Mouse (Mus musculus): Measurements from ENCODE around the gene Rnf111. TPM values are rescaled to one million over a fixed set of nuclear protein-coding genes. Genes with fewer than 3 reads are reported as not detected.

Rnf111 gene
- polyA plus RNA-seq, 1 experiment from 2014 or later = 15.0 TPM

- WGBS (ENCODE audit: insufficient replicate concordance) = 81% methylated on average over 3 of the region's 3 CpGs
- Histone ChIP-seq H3K9ac (no peak overlapping the region), H3K27ac (no peak overlapping the region), H3K4me1 (no peaks in the 10 kb centered on the region), H3K9me3 (replicated peaks) (no peaks in the 10 kb centered on the region), H3K36me3 (no peaks in the 10 kb centered on the region), H3K4me3 (no peak overlapping the region), H3K27me3 (replicated peaks) (no peaks in the 10 kb centered on the region), H3K4me2 (no peak overlapping the region)
- no peak for ATAC-seq
These were observed 20.3 kb upstream of the Rnf111 start for GRCm38 (mm10) chr9:70523813-70524212.

GRCm38 (mm10) chr9:70520651-70521050 lies 17.1 kb upstream of the Rnf111 start:
- Histone ChIP-seq H3K4me3 (no peak overlapping the region), H3K4me2 (no peak overlapping the region), H3K36me3 (no peaks in the 10 kb centered on the region), H3K4me1 (no peaks in the 10 kb centered on the region), H3K27ac (no peak overlapping the region), H3K9ac (no peak overlapping the region), H3K27me3 (replicated peaks) (no peaks in the 10 kb centered on the region), H3K9me3 (replicated peaks) (no peaks in the 10 kb centered on the region)
- ATAC-seq = no peak
- WGBS (ENCODE audit: insufficient replicate concordance) = 73% methylated on average over 3 of the region's 3 CpGs

- no peak for ATAC-seq
- Histone ChIP-seq H3K4me2 (no peak overlapping the region), H3K4me3 (no peak overlapping the region), H3K9ac (no peak overlapping the region), H3K9me3 (replicated peaks) (no peaks in the 10 kb centered on the region), H3K27me3 (replicated peaks) (no peaks in the 10 kb centered on the region; the same call in 1 of the 2 replicates), H3K4me1 (peaks cover 10% of the 10 kb centered on the region; the same call in 1 of the 2 replicates), H3K36me3 (no peaks in the 10 kb centered on the region), H3K27ac (no peak overlapping the region)
- 57% methylated on average over 7 of the region's 7 CpGs for WGBS (ENCODE audit: insufficient replicate concordance)
These were observed 8.2 kb upstream of the Rnf111 start for GRCm38 (mm10) chr9:70511681-70512080.

GRCm38 (mm10) chr9:70510998-70511583 lies 7.6 kb upstream of the Rnf111 start:
- no peak for ATAC-seq

GRCm38 (mm10) chr9:70509906-70510525 lies 6.5 kb upstream of the Rnf111 start:
- Histone ChIP-seq H3K9ac (no peak overlapping the region), H3K9me3 (replicated peaks) (no peaks in the 10 kb centered on the region), H3K4me1 (peaks cover 10% of the 10 kb centered on the region; the same call in 1 of the 2 replicates), H3K36me3 (no peaks in the 10 kb centered on the region), H3K27ac (no peak overlapping the region), H3K27me3 (replicated peaks) (no peaks in the 10 kb centered on the region; the same call in 1 of the 2 replicates), H3K4me2 (no peak overlapping the region), H3K4me3 (no peak overlapping the region)
- ATAC-seq = no peak
- whole genome bisulfite sequencing (ENCODE audit: insufficient replicate concordance) = 55% methylated on average over 4 of the region's 4 CpGs

More at GRCm38 (mm10) chr9:70510998-70511583, 7.6 kb upstream of the Rnf111 start:
- no peak overlapping the region for H3K4me3 ChIP-seq
- no peak overlapping the region for H3K9ac ChIP-seq
- H3K4me1 ChIP-seq = peaks cover 10% of the 10 kb centered on the region; the same call in 1 of the 2 replicates
- H3K4me2 ChIP-seq = no peak overlapping the region
- no peak overlapping the region for H3K27ac ChIP-seq
- no peaks in the 10 kb centered on the region; the same call in 1 of the 2 replicates for H3K27me3 ChIP-seq (replicated peaks)
- no peaks in the 10 kb centered on the region for H3K36me3 ChIP-seq
- no peaks in the 10 kb centered on the region for H3K9me3 ChIP-seq (replicated peaks)
- WGBS (ENCODE audit: insufficient replicate concordance) = 52% methylated on average over 10 of the region's 10 CpGs

- H3K9me3 ChIP-seq (replicated peaks) = no peaks in the 10 kb centered on the region
- 67% methylated on average over 8 of the region's 8 CpGs for WGBS (ENCODE audit: insufficient replicate concordance)
These were observed 3.3 kb upstream of the Rnf111 start for GRCm38 (mm10) chr9:70506787-70507186.

GRCm38 (mm10) chr9:70506186-70506585 lies 2.7 kb upstream of the Rnf111 start:
- Histone ChIP-seq H3K9me3 (replicated peaks) (no peaks in the 10 kb centered on the region), H3K27me3 (replicated peaks) (no peaks in the 10 kb centered on the region; the same call in 1 of the 2 replicates), H3K4me1 (peaks cover 34% of the 10 kb centered on the region), H3K36me3 (peaks cover 4% of the 10 kb centered on the region; the same call in 1 of the 2 replicates), H3K4me2 (no peak overlapping the region), H3K27ac (no peak overlapping the region), H3K4me3 (no peak overlapping the region), H3K9ac (no peak overlapping the region)
- 51% methylated on average over 2 of the region's 2 CpGs for WGBS (ENCODE audit: insufficient replicate concordance)
- no peak for ATAC-seq

More at GRCm38 (mm10) chr9:70506787-70507186, 3.3 kb upstream of the Rnf111 start:
- H3K4me3 ChIP-seq = no peak overlapping the region
- ATAC-seq = no peak
- H3K9ac ChIP-seq = no peak overlapping the region
- no peaks in the 10 kb centered on the region for H3K36me3 ChIP-seq
- no peak overlapping the region for H3K27ac ChIP-seq
- peaks cover 28% of the 10 kb centered on the region for H3K4me1 ChIP-seq
- no peak overlapping the region for H3K4me2 ChIP-seq
- H3K27me3 ChIP-seq (replicated peaks) = no peaks in the 10 kb centered on the region; the same call in 1 of the 2 replicates

- Histone ChIP-seq H3K27ac (peak overlapping the region; percentile 98), H3K9me3 (replicated peaks) (no peaks in the 10 kb centered on the region), H3K4me2 (peak overlapping the region; percentile 74), H3K4me1 (peaks cover 35% of the 10 kb centered on the region), H3K9ac (peak overlapping the region; percentile 99), H3K27me3 (replicated peaks) (no peaks in the 10 kb centered on the region; the same call in 1 of the 2 replicates), H3K36me3 (peaks cover 23% of the 10 kb centered on the region), H3K4me3 (peak overlapping the region; percentile 100)
- peak; percentile 84 for ATAC-seq
- WGBS (ENCODE audit: insufficient replicate concordance) = 1% methylated on average over 49 of the region's 70 CpGs
These were observed 416 bp downstream of the Rnf111 start for GRCm38 (mm10) chr9:70503015-70503603.

- H3K27me3 ChIP-seq (replicated peaks) = no peaks in the 10 kb centered on the region; the same call in 1 of the 2 replicates
- H3K4me1 ChIP-seq = peaks cover 39% of the 10 kb centered on the region
- H3K4me2 ChIP-seq = peak overlapping the region; percentile 74
- H3K4me3 ChIP-seq = peak overlapping the region; percentile 100
- WGBS (ENCODE audit: insufficient replicate concordance) = 29% methylated on average over 10 of the region's 10 CpGs
- H3K9ac ChIP-seq = peak overlapping the region; percentile 99
- H3K9me3 ChIP-seq (replicated peaks) = no peaks in the 10 kb centered on the region
- ATAC-seq = no peak
- peaks cover 27% of the 10 kb centered on the region for H3K36me3 ChIP-seq
- H3K27ac ChIP-seq = peak overlapping the region; percentile 98
These were observed 1.1 kb downstream of the Rnf111 start for GRCm38 (mm10) chr9:70502284-70503014.

- H3K27ac ChIP-seq = peak overlapping the region; percentile 51; the same call in 1 of the 2 replicates
- no peaks in the 10 kb centered on the region for H3K27me3 ChIP-seq (replicated peaks)
- no peak overlapping the region for H3K9ac ChIP-seq
These were observed 6.5 kb downstream of the Rnf111 start for GRCm38 (mm10) chr9:70496990-70497389.

GRCm38 (mm10) chr9:70493038-70493437 lies 10.5 kb downstream of the Rnf111 start:
- H3K4me1 ChIP-seq = peaks cover 55% of the 10 kb centered on the region
- H3K4me3 ChIP-seq = no peak overlapping the region
- H3K27me3 ChIP-seq (replicated peaks) = no peaks in the 10 kb centered on the region
- WGBS (ENCODE audit: insufficient replicate concordance) = 34% methylated on average over 2 of the region's 2 CpGs
- H3K36me3 ChIP-seq = peaks cover 37% of the 10 kb centered on the region
- H3K9me3 ChIP-seq (replicated peaks) = no peaks in the 10 kb centered on the region
- H3K4me2 ChIP-seq = peak overlapping the region; percentile 31
- H3K9ac ChIP-seq = no peak overlapping the region
- H3K27ac ChIP-seq = no peak overlapping the region; the same call in 1 of the 2 replicates
- ATAC-seq = peak; percentile 76

More at GRCm38 (mm10) chr9:70496990-70497389, 6.5 kb downstream of the Rnf111 start:
- Histone ChIP-seq H3K9me3 (replicated peaks) (no peaks in the 10 kb centered on the region), H3K4me2 (no peak overlapping the region), H3K4me1 (peaks cover 65% of the 10 kb centered on the region), H3K4me3 (no peak overlapping the region), H3K36me3 (peaks cover 45% of the 10 kb centered on the region)
- ATAC-seq = no peak
